Mouse (Mus musculus): ENCODE results near the gene Sox5. TPM values are rescaled to one million over a fixed set of nuclear protein-coding genes. Genes with fewer than 3 reads are reported as not detected.

Gene Sox5
- polyA plus RNA-seq, 1 experiment from 2014 or later = 29.7 TPM

DNA sequence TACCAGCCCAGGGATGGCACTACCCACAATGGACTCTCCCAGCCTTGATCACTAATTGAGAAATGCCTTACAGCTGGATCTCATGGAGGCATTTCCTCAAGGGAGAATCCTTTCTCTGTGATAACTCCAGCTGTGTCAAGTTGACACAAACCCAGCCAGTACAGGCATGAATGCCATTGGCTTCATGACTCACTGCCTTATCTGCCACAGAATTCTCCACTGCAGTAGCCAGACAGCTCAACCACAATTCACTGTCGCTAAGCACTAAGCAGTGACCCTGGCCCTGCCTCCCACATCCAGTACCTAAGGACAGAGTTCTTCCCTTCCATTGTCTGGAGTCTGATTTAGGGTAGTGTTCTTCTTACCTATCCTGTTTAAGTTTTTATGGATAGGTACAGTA, 65.4 kb downstream of the Sox5 start:
- no peaks in the 10 kb centered on the region for H3K36me3 ChIP-seq (ENCODE audit: control insufficient read depth, insufficient read depth, low read length)
- H3K27ac ChIP-seq (replicated peaks; ENCODE audit: low read depth, low read length) = no peak overlapping the region
- H3K4me1 ChIP-seq (ENCODE audit: control insufficient read depth, insufficient read depth, low read length) = peaks cover 5% of the 10 kb centered on the region; the same call in 1 of the 2 replicates
- ATAC-seq (ENCODE audit: low FRiP score, low TSS enrichment) = no peak
- H3K4me3 ChIP-seq (replicated peaks; ENCODE audit: low read depth, low read length) = no peak overlapping the region
- H3K9me3 ChIP-seq (ENCODE audit: control insufficient read depth, low read length) = no peaks in the 10 kb centered on the region
- WGBS = 86% methylated on average over 1 of the region's 1 CpGs
- no peak overlapping the region for H3K4me2 ChIP-seq (ENCODE audit: low read length)
- DNase-seq = no peak
- no peak overlapping the region for H3K9ac ChIP-seq (replicated peaks; ENCODE audit: low read length)
- H3K27me3 ChIP-seq (ENCODE audit: control insufficient read depth, insufficient read depth, low read length) = no peaks in the 10 kb centered on the region

DNA sequence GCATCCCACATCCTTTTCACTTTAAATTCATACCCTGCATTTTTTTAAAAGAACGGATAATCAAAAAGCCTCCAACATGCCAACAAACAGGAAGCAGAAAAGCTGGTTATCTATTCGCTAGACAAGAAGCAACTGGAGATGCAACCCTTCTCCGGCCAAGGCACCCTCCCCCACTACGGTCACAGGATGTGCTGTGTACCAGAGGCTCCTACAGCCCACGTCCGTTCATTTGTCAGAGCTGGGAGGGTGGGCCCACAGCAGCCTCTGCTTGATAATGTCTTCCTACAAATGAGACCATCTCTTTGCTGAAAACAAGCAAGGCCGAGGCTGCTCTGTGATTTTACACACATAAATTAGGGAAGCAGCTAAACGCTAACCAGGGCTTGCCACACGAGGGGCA, 69.9 kb downstream of the Sox5 start:
- Histone ChIP-seq H3K27ac (replicated peaks; ENCODE audit: low read depth, low read length) (no peak overlapping the region), H3K4me1 (ENCODE audit: control insufficient read depth, insufficient read depth, low read length) (peaks cover 5% of the 10 kb centered on the region; the same call in 1 of the 2 replicates), H3K4me3 (replicated peaks; ENCODE audit: low read depth, low read length) (no peak overlapping the region), H3K9ac (replicated peaks; ENCODE audit: low read length) (no peak overlapping the region), H3K36me3 (ENCODE audit: control insufficient read depth, insufficient read depth, low read length) (no peaks in the 10 kb centered on the region), H3K27me3 (ENCODE audit: control insufficient read depth, insufficient read depth, low read length) (no peaks in the 10 kb centered on the region), H3K9me3 (ENCODE audit: control insufficient read depth, low read length) (no peaks in the 10 kb centered on the region), H3K4me2 (ENCODE audit: low read length) (no peak overlapping the region)
- 46% methylated on average over 9 of the region's 9 CpGs for WGBS
- DNase-seq = peak; percentile 41
- no peak for ATAC-seq (ENCODE audit: low FRiP score, low TSS enrichment)

DNA sequence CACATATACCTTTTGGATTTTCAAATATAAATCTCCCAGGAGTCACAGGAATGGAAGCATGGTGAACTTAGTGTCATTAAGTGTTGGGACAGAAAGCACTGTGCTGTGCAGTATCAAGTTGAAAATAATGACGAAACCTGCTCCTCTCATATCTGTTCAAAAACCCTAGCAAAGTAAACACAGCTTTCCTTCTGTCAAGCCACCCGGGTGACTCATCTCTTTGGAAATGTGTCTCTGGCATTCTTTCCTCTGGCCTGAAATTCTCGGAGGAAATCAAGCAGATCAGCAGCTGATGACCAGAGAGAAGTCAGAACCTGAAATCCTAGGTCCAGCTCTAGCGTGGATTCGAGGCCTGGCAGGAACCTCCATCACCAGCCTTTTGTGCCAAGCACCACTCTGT, 71.0 kb downstream of the Sox5 start:
- no peaks in the 10 kb centered on the region for H3K27me3 ChIP-seq (ENCODE audit: control insufficient read depth, insufficient read depth, low read length)
- no peak overlapping the region for H3K4me2 ChIP-seq (ENCODE audit: low read length)
- no peak overlapping the region for H3K9ac ChIP-seq (replicated peaks; ENCODE audit: low read length)
- ATAC-seq (ENCODE audit: low FRiP score, low TSS enrichment) = no peak
- no peaks in the 10 kb centered on the region for H3K36me3 ChIP-seq (ENCODE audit: control insufficient read depth, insufficient read depth, low read length)
- H3K4me3 ChIP-seq (replicated peaks; ENCODE audit: low read depth, low read length) = no peak overlapping the region
- peaks cover 5% of the 10 kb centered on the region; the same call in 1 of the 2 replicates for H3K4me1 ChIP-seq (ENCODE audit: control insufficient read depth, insufficient read depth, low read length)
- H3K9me3 ChIP-seq (ENCODE audit: control insufficient read depth, low read length) = no peaks in the 10 kb centered on the region
- no peak overlapping the region for H3K27ac ChIP-seq (replicated peaks; ENCODE audit: low read depth, low read length)
- WGBS = 68% methylated on average over 5 of the region's 5 CpGs
- DNase-seq = no peak

DNA sequence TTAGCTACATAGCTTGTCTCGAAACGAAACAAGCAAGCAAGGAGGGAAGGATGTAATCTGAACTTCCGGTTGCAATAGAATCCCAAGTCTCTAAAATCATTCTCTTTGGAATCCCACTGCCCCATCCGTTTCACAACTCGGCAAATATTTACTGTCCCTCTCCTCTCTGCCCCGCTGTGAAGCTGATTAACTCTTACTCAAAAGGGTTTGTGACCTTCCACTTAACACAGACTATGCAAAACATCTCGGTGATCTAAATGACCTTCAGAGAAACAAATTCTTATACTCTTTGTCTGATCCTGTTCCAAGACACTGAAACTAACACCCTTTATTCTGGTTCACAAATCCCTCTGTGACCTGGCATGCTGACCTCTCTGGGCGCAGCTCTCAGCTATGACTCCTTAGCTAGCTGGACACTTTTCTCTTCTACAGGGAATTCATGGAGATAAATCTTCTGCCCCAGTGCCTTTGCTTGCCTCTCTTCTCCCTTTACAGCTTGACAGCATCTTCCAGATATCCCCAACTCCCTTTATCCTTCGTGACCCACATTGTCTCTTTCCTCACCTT, 72.1 kb downstream of the Sox5 start:
- DNase-seq (no peak), ATAC-seq (ENCODE audit: low FRiP score, low TSS enrichment) (no peak)
- H3K4me1 ChIP-seq (ENCODE audit: control insufficient read depth, insufficient read depth, low read length) = peaks cover 5% of the 10 kb centered on the region; the same call in 1 of the 2 replicates
- H3K4me2 ChIP-seq (ENCODE audit: low read length) = no peak overlapping the region
- 62% methylated on average over 9 of the region's 9 CpGs for WGBS
- no peaks in the 10 kb centered on the region for H3K27me3 ChIP-seq (ENCODE audit: control insufficient read depth, insufficient read depth, low read length)
- no peaks in the 10 kb centered on the region for H3K36me3 ChIP-seq (ENCODE audit: control insufficient read depth, insufficient read depth, low read length)
- no peak overlapping the region for H3K9ac ChIP-seq (replicated peaks; ENCODE audit: low read length)
- H3K27ac ChIP-seq (replicated peaks; ENCODE audit: low read depth, low read length) = no peak overlapping the region
- H3K4me3 ChIP-seq (replicated peaks; ENCODE audit: low read depth, low read length) = no peak overlapping the region
- no peaks in the 10 kb centered on the region for H3K9me3 ChIP-seq (ENCODE audit: control insufficient read depth, low read length)

DNA sequence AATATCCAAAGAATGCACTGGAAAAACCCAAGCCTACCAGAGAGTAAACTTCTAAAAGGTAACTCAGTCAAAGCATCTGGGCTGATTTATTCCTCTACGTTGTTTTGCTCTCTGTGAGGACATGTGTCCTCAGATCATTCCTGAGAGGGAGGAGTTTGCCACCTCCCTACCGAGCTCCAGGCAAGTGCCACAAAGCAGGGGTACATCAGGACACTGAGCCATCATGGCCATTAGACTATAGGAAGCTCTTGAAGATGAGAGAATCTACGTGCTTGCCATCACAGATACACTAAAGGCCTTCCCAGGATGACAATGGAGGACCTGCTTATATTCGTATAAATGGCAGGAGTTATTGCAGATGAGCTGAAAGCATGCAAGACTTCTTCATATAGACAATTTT, 73.4 kb downstream of the Sox5 start:
- Histone ChIP-seq H3K27me3 (ENCODE audit: control insufficient read depth, insufficient read depth, low read length) (no peaks in the 10 kb centered on the region), H3K4me3 (replicated peaks; ENCODE audit: low read depth, low read length) (no peak overlapping the region), H3K4me2 (ENCODE audit: low read length) (no peak overlapping the region), H3K27ac (replicated peaks; ENCODE audit: low read depth, low read length) (no peak overlapping the region), H3K9me3 (ENCODE audit: control insufficient read depth, low read length) (no peaks in the 10 kb centered on the region), H3K36me3 (ENCODE audit: control insufficient read depth, insufficient read depth, low read length) (no peaks in the 10 kb centered on the region), H3K9ac (replicated peaks; ENCODE audit: low read length) (no peak overlapping the region), H3K4me1 (ENCODE audit: control insufficient read depth, insufficient read depth, low read length) (peaks cover 5% of the 10 kb centered on the region; the same call in 1 of the 2 replicates)
- WGBS = 76% methylated on average over 4 of the region's 4 CpGs
- DNase-seq = no peak
- no peak for ATAC-seq (ENCODE audit: low FRiP score, low TSS enrichment)

DNA sequence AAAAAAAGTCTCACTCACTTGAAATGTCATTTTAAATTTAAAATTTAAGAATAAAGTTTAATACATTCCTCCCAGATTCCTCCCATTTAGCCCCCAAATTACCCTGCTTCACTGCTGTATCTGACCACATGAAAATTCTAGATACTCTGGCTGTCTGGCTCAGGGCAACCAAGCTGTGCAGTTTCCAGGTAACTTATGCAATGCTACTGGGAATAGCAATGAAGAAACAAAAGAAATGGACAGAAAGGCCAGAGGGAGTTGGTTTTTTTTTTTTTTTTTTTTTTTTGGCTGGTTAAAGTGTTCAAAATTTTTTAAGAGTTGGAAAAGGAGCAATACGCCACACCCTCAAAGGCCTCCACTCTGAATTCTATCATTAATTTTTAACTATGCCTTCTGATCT, 73.8 kb downstream of the Sox5 start:
- Histone ChIP-seq H3K9me3 (ENCODE audit: control insufficient read depth, low read length) (no peaks in the 10 kb centered on the region), H3K27me3 (ENCODE audit: control insufficient read depth, insufficient read depth, low read length) (no peaks in the 10 kb centered on the region), H3K27ac (replicated peaks; ENCODE audit: low read depth, low read length) (no peak overlapping the region), H3K9ac (replicated peaks; ENCODE audit: low read length) (no peak overlapping the region), H3K4me1 (ENCODE audit: control insufficient read depth, insufficient read depth, low read length) (peaks cover 5% of the 10 kb centered on the region; the same call in 1 of the 2 replicates), H3K4me3 (replicated peaks; ENCODE audit: low read depth, low read length) (no peak overlapping the region), H3K4me2 (ENCODE audit: low read length) (no peak overlapping the region), H3K36me3 (ENCODE audit: control insufficient read depth, insufficient read depth, low read length) (no peaks in the 10 kb centered on the region)
- no peak for ATAC-seq (ENCODE audit: low FRiP score, low TSS enrichment)
- WGBS = 88% methylated on average over 1 of the region's 1 CpGs
- DNase-seq = no peak

DNA sequence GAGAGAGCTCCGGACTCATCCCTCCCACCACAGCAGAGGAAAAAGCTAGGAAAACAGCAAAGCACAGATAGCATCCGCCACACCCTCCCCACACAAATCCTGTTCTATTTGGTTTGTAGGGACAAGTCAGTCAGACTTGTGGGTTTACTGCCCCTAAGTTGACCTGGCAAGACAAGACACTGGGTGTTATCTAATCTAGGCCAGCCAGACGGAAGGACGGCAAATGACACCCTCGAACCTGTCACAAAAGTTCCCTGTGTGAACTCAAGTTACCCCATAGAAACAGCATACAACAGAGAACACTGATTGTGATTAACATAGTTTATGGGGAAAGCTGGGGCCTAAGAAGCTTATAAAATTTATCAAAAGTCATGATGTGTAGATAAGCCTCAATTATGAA, 76.8 kb downstream of the Sox5 start:
- ATAC-seq (ENCODE audit: low FRiP score, low TSS enrichment) = no peak

DNA sequence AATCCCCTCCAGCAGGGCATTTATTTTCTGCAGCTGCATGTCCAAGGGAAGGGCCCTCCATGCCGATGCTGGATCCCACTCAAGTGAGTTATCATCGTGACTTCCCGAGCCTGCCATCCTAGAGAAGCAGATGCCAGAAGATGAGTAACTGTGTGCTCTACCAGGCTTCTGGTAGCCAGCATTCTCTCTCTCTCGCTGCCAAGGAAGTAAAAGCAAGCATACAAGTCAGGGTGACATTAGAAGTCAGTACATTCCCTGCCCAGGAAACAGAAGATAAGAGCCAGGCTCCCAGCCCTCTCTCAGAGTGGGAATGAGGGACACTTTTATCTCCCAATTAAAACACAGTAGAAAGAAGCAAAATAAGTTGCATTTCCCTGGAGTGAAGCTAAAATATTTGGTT, 86.1 kb downstream of the Sox5 start:
- ATAC-seq (ENCODE audit: low FRiP score, low TSS enrichment) (no peak), DNase-seq (no peak)
- WGBS = 91% methylated on average over 4 of the region's 4 CpGs

More for the DNA sequence above, 76.8 kb downstream of the Sox5 start:
- Histone ChIP-seq H3K4me3 (replicated peaks; ENCODE audit: low read depth, low read length) (no peak overlapping the region), H3K9ac (replicated peaks; ENCODE audit: low read length) (no peak overlapping the region), H3K9me3 (ENCODE audit: control insufficient read depth, low read length) (no peaks in the 10 kb centered on the region), H3K4me1 (ENCODE audit: control insufficient read depth, insufficient read depth, low read length) (no peaks in the 10 kb centered on the region), H3K4me2 (ENCODE audit: low read length) (no peak overlapping the region), H3K27me3 (ENCODE audit: control insufficient read depth, insufficient read depth, low read length) (no peaks in the 10 kb centered on the region), H3K36me3 (ENCODE audit: control insufficient read depth, insufficient read depth, low read length) (no peaks in the 10 kb centered on the region), H3K27ac (replicated peaks; ENCODE audit: low read depth, low read length) (no peak overlapping the region)
- DNase-seq = no peak
- 90% methylated on average over 5 of the region's 5 CpGs for WGBS

DNA sequence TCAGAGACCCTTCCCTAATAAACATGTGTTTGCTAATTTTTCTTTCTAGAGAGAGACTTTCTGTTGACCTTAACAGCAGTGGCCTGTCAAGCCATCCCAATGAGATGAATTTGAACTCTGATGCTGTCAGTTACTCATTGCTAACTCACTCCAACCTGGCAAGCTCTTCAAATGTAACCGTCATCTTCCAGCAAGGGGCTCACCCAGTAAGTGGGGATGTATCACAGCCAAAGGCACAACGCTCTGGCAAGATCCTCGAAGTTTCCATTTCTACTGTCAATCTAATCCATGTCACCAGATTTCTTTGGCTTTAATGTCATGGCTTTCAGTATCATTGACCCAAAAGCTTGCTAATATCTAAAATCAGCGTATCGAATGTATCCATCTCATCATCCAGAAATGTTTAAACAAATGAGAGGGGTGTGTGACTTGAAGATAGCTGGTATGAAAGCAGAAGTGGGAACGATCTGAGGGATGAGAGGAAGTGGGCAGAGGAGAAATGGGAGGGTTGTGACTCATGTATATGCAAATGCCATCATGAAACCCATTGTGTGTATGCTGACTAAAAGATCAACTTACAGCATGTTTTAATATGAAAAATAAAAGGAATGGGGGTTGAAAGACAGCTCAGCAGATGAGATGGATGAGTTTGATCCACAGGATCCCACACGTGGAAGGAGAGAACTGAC, 88.4 kb downstream of the Sox5 start:
- 91% methylated on average over 7 of the region's 7 CpGs for WGBS
- H3K27me3 ChIP-seq (ENCODE audit: control insufficient read depth, insufficient read depth, low read length) = no peaks in the 10 kb centered on the region
- no peak for ATAC-seq (ENCODE audit: low FRiP score, low TSS enrichment)
- H3K4me1 ChIP-seq (ENCODE audit: control insufficient read depth, insufficient read depth, low read length) = no peaks in the 10 kb centered on the region
- H3K4me3 ChIP-seq (replicated peaks; ENCODE audit: low read depth, low read length) = no peak overlapping the region
- H3K9me3 ChIP-seq (ENCODE audit: control insufficient read depth, low read length) = no peaks in the 10 kb centered on the region
- no peak overlapping the region for H3K9ac ChIP-seq (replicated peaks; ENCODE audit: low read length)
- no peak overlapping the region for H3K27ac ChIP-seq (replicated peaks; ENCODE audit: low read depth, low read length)
- no peak overlapping the region for H3K4me2 ChIP-seq (ENCODE audit: low read length)
- no peak for DNase-seq
- H3K36me3 ChIP-seq (ENCODE audit: control insufficient read depth, insufficient read depth, low read length) = no peaks in the 10 kb centered on the region

More for the DNA sequence above, 86.1 kb downstream of the Sox5 start:
- Histone ChIP-seq H3K36me3 (ENCODE audit: control insufficient read depth, insufficient read depth, low read length) (no peaks in the 10 kb centered on the region), H3K4me1 (ENCODE audit: control insufficient read depth, insufficient read depth, low read length) (no peaks in the 10 kb centered on the region), H3K27ac (replicated peaks; ENCODE audit: low read depth, low read length) (no peak overlapping the region), H3K4me3 (replicated peaks; ENCODE audit: low read depth, low read length) (no peak overlapping the region), H3K9ac (replicated peaks; ENCODE audit: low read length) (no peak overlapping the region), H3K9me3 (ENCODE audit: control insufficient read depth, low read length) (no peaks in the 10 kb centered on the region), H3K27me3 (ENCODE audit: control insufficient read depth, insufficient read depth, low read length) (no peaks in the 10 kb centered on the region), H3K4me2 (ENCODE audit: low read length) (no peak overlapping the region)

Measured in midbrain, embryonic 14.5 days (tissue).